Mouse (Mus musculus) small intestine, adult 2 months (tissue): ENCODE results near the gene Srsf10. TPM values are rescaled to one million over a fixed set of nuclear protein-coding genes. Genes with fewer than 3 reads are reported as not detected.
A peak's percentile ranks its signal among the peaks of the same experiment; 100 is the strongest.

Source experiments
- H3K27ac ChIP-seq: fragments of 200-500 bp; 2 replicates; pipeline ENCODE4 v1.5.1; 2012; ENCODE audit warnings: low read depth, low read length, control low read depth, inconsistent platforms; ENCODE audit not compliant: insufficient read depth
- H3K27me3 ChIP-seq: fragments of 200-500 bp; 2 replicates; pipeline ENCODE4 v1.6.1; 2012; ENCODE audit warnings: mild to moderate bottlenecking, moderate library complexity, low read length, inconsistent platforms; ENCODE audit not compliant: control insufficient read depth, insufficient read depth
- H3K36me3 ChIP-seq: fragments of 200-500 bp; 2 replicates; pipeline ENCODE4 v1.6.1; 2012; ENCODE audit warnings: mild to moderate bottlenecking, low read length, control low read depth, inconsistent platforms; ENCODE audit not compliant: control insufficient read depth, insufficient read depth
- H3K4me1 ChIP-seq: fragments of 200-500 bp; 2 replicates; pipeline ENCODE4 v1.6.1; 2012; ENCODE audit warnings: low read length, inconsistent platforms, mixed read lengths; ENCODE audit not compliant: control insufficient read depth, insufficient read depth, insufficient read length
- H3K4me3 ChIP-seq: fragments of 200-500 bp; 2 replicates; pipeline ENCODE4 v1.5.1; 2012; ENCODE audit warnings: low read depth, mild to moderate bottlenecking, control low read depth, inconsistent platforms, low read length, moderate library complexity
- CTCF ChIP-seq: fragments of 200-500 bp; IDR thresholded peaks from 2 replicates; pipeline ENCODE4 v1.5.1; 2012; ENCODE audit warnings: low read depth, mild to moderate bottlenecking, control low read depth, inconsistent platforms, low read length, moderate library complexity, mixed read lengths; ENCODE audit not compliant: insufficient replicate concordance, insufficient read length; ENCODE audit errors: extremely low read depth
- POLR2A ChIP-seq: fragments of 200-500 bp; IDR thresholded peaks from 2 replicates; pipeline ENCODE4 v1.6.1; 2012; ENCODE audit warnings: low read depth, mild to moderate bottlenecking, control low read depth, inconsistent platforms, low read length, moderate library complexity
- WGBS: fragments of 180-500 bp; shearing (Covaris S2); methylation state at CpG from one replicate; pipeline ENCODE4 v1.1.7; 2018; 5-methylcytosine and 5-hydroxymethylcytosine counted together
- polyA plus RNA-seq: library from polyadenylated mRNA; depleted of rRNA; stranded (reverse); fragments of >200 nt; gene quantifications from 2 replicates; pipeline ENCODE4 v1.2.3, GENCODE M21; 2012

The Srsf10 gene
- polyA plus RNA-seq, 1 experiment = 48.2 TPM

GRCm38 (mm10) chr4:135888448-135889057, 33.0 kb downstream of the Srsf10 start:
- Histone ChIP-seq H3K27ac (no peak overlapping the region), H3K4me1 (no peaks in the 10 kb centered on the region; the same call in 1 of the 2 replicates), H3K4me3 (no peak overlapping the region), H3K27me3 (no peaks in the 10 kb centered on the region), H3K36me3 (no peaks in the 10 kb centered on the region)
- WGBS = 82% methylated on average over 24 of the region's 24 CpGs
- TF ChIP-seq CTCF (no peak), POLR2A (no peak)

GRCm38 (mm10) chr4:135889146-135889883, 33.8 kb downstream of the Srsf10 start:
- Histone ChIP-seq H3K4me1 (no peaks in the 10 kb centered on the region; the same call in 1 of the 2 replicates), H3K27ac (no peak overlapping the region), H3K36me3 (no peaks in the 10 kb centered on the region), H3K4me3 (no peak overlapping the region), H3K27me3 (no peaks in the 10 kb centered on the region)
- no peak for TF ChIP-seq POLR2A
- TF ChIP-seq CTCF = no peak
- WGBS = 78% methylated on average over 7 of the region's 7 CpGs

GRCm38 (mm10) chr4:135889884-135890283, 34.3 kb downstream of the Srsf10 start:
- Histone ChIP-seq H3K27ac (no peak overlapping the region), H3K4me3 (no peak overlapping the region), H3K27me3 (no peaks in the 10 kb centered on the region), H3K36me3 (no peaks in the 10 kb centered on the region), H3K4me1 (no peaks in the 10 kb centered on the region; the same call in 1 of the 2 replicates)
- TF ChIP-seq CTCF = peak; percentile 85; the same call in 1 of the 2 replicates
- TF ChIP-seq POLR2A = no peak
- WGBS = 1% methylated on average over 4 of the region's 4 CpGs

GRCm38 (mm10) chr4:135891539-135891938, 36.0 kb downstream of the Srsf10 start:
- Histone ChIP-seq H3K27me3 (no peaks in the 10 kb centered on the region), H3K27ac (no peak overlapping the region), H3K4me1 (no peaks in the 10 kb centered on the region; the same call in 1 of the 2 replicates), H3K4me3 (no peak overlapping the region), H3K36me3 (no peaks in the 10 kb centered on the region)
- WGBS = 76% methylated on average over 2 of the region's 2 CpGs
- TF ChIP-seq POLR2A (no peak), CTCF (no peak)

GRCm38 (mm10) chr4:135892884-135893283, 37.3 kb downstream of the Srsf10 start:
- TF ChIP-seq POLR2A (no peak), CTCF (no peak)
- Histone ChIP-seq H3K4me1 (no peaks in the 10 kb centered on the region; the same call in 1 of the 2 replicates), H3K27me3 (no peaks in the 10 kb centered on the region), H3K36me3 (no peaks in the 10 kb centered on the region), H3K4me3 (no peak overlapping the region), H3K27ac (no peak overlapping the region)
- 73% methylated on average over 4 of the region's 4 CpGs for WGBS

GRCm38 (mm10) chr4:135895071-135895571, 39.6 kb downstream of the Srsf10 start, which contains the start of gene Cnr2:
Gene Cnr2, plus strand, starts transcription at chr4:135895394.
- Histone ChIP-seq H3K4me1 (peaks cover 3% of the 10 kb centered on the region; the same call in 1 of the 2 replicates), H3K27me3 (no peaks in the 10 kb centered on the region), H3K36me3 (no peaks in the 10 kb centered on the region), H3K27ac (no peak within 1 kb of the TSS), H3K4me3 (peak within 1 kb of the TSS; percentile 42)
- WGBS = 68% methylated on average over 8 of the region's 8 CpGs
- TF ChIP-seq POLR2A (no peak), CTCF (no peak)

- Histone ChIP-seq H3K36me3 (no peaks in the 10 kb centered on the region), H3K27ac (no peak overlapping the region), H3K4me1 (peaks cover 3% of the 10 kb centered on the region; the same call in 1 of the 2 replicates), H3K4me3 (peak overlapping the region; percentile 37), H3K27me3 (no peaks in the 10 kb centered on the region)
- 77% methylated on average over 6 of the region's 6 CpGs for WGBS
- TF ChIP-seq POLR2A (no peak), CTCF (no peak)
Observed at GRCm38 (mm10) chr4:135896157-135896556, 40.6 kb downstream of the Srsf10 start.
